Mouse (Mus musculus) B cell, adult 2 months (primary cell): ENCODE data around the gene Thap12.

ENCODE experiments used
- DNase-seq, 2 experiments: peaks; one replicate each; pipeline ENCODE4 v3.0.0; 2022

Gene Thap12

GRCm38 (mm10) chr7:98763911-98764310 is 61.0 kb downstream of the Thap12 start:
- no peak for DNase-seq

GRCm38 (mm10) chr7:98767261-98767660 is 64.4 kb downstream of the Thap12 start:
- no peak for DNase-seq
